Mouse (Mus musculus): ENCODE data around the gene Aqp5.

The Aqp5 gene

DNA sequence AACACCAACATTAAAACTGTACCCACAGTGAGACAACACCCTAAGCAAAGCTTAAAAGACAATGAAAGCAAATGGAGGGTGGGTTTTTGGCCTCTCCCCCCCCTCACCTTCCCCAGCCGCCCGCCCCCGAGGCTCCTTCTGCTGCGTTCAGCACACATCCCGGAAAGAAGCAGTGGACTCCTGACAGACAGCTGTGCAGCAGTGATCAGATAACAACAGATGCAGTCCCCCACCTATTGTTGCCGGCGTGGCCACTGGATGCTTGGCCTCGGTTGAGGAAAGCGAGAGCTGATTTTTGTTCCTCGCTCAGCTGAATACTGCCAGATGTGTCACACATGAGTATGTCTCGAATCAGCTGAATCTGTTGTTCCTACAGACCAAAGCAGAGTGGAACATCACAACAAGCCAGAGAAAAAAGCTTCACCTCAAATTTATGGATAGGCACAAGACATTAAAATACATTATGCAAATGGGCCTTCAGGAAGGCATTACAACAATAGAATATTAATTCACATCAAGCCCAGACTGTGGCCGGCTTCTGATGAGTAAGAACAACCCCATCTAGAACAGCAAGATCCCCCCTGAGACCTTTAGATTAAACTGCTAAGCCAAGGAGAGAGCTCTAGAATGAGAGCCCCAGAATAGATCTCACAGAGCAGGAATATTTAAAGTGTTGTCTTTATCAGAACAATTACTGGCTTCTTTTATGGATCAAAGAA lies 47.0 kb downstream of the Aqp5 start:
- no peak for DNase-seq (ENCODE audit: low spot score in 2 of 2)

DNA sequence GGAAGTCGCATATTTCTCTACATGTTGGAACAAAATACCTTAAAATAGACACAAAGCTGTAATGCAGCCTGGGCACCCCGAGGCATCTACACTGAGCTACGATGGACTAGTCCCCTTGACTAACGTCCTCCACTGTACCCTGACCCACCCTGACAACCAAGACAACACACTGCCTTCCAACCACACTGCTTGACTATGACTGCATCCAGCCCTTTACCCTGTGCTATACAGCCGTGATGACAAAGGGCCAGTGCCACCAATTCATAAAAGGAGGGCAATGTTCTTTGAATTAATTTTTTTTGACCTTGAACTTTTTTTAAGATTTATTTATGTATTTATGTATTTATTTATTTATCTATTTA lies 47.5 kb downstream of the Aqp5 start:
- no peak for DNase-seq (ENCODE audit: low spot score in 2 of 2)

DNA sequence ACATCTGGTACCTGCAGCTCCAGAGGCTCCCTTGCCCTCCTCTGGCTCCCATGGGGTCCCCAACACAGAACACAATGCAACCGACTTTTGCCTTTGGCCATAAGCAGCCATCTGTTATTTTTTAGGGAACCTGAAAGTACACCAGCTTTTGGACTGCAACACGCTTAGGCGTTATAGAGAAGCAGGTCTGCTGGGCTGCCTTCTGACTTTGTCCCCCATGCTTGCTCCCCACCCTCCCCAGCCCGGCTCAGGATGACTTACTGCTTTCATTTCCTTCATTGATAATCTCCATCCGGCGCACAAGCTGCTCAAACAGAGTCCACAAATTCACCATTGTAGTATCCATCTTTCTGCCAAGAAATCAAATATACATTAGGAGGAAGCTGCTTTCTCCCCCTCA lies 52.0 kb downstream of the Aqp5 start:
- no peak for DNase-seq (ENCODE audit: low spot score in 2 of 2)

DNA sequence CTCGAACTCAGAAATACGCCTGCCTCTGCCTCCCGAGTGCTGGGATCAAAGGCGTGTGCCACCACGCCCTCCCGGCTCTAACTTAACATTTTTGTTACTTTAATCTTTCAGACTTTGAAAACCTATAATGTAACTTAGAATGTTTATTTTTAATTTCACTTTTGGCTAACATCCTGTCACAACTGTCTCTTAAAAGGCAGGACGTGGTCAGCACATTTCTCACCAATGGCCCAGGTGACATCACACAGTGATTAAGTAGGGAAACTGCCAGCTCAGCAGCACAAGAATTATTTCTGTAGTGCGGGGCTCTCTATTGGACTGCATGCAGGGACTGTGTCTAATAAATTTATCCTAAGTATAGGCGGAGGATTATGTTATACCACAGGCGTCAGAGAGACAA lies 53.2 kb downstream of the Aqp5 start:
- DNase-seq (ENCODE audit: low spot score in 2 of 2): no peak

All from cerebellum, postnatal 4 days (tissue).